Mouse (Mus musculus): ENCODE measurements around the gene Elobl. TPM values are rescaled to one million over a fixed set of nuclear protein-coding genes. Genes with fewer than 3 reads are reported as not detected.

The Elobl gene
- polyA plus RNA-seq (2012; ENCODE audit: insufficient read depth, low replicate concordance): not detected in 2 replicates

DNA sequence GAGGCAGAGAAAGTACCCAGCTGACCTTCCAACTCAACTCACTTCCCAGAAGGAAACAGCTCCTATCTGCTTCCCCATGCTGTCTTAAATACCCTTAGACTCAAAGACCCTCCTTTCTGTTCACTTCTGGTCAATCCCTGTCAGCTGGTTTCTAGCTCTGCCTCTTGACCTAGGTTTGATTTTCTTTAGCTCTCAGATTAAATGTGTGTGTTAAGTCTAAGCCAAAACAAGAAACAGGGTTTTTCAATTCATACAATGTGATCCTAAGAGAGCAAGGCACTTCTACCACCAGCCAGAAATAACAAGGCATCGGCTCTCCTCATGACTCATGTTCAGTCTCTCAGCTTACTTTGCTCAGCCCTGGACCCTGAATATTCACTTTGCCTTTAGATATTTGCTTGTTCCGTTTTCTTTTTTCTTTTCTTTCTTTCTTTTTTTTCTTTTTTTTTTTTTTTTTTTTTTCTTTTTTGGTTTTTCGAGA is at the start of gene Elobl:
Gene Elobl, minus strand, starts transcription at position 51 of the 481 bp plus-strand sequence.
- peaks cover 24% of the 10 kb centered on the region for H3K27me3 ChIP-seq (replicated peaks)
- no peaks in the 10 kb centered on the region for H3K9me3 ChIP-seq
- H3K4me1 ChIP-seq: no peaks in the 10 kb centered on the region
- no peak within 1 kb of the TSS for H3K4me3 ChIP-seq (replicated peaks)
- TF ChIP-seq FLI1 (IDR thresholded peaks at IDR 0.05; ENCODE audit: low read length): no peak
- TF ChIP-seq GATA1 (IDR thresholded peaks at IDR 0.05; ENCODE audit: borderline replicate concordance, low read length): no peak
- H3K36me3 ChIP-seq (replicated peaks; ENCODE audit: low read length): no peaks in the 10 kb centered on the region

DNA sequence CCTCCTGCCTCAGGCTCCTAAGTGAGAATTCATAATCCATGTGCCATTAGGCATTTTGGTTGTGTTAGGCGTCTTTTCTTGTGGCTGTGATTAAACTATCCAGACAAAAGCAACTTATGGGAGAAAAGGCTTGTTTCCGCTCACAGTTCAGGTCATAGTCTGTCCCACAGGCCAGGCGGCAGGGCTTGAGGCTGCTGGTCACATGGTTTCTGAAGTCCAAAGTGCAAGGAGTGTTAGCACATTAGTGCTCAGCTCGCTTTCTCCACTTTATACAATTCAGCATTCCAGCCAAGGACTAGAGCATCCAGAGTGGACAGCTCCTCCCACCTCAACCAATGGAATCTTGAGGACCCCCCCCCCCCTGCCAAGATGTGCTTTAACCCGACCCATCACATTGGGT is 45.5 kb upstream of the Elobl start:
- Histone ChIP-seq H3K9me3 (no peaks in the 10 kb centered on the region), H3K4me1 (peaks cover 17% of the 10 kb centered on the region), H3K27me3 (replicated peaks) (no peaks in the 10 kb centered on the region), H3K4me3 (replicated peaks) (no peak overlapping the region), H3K36me3 (replicated peaks; ENCODE audit: low read length) (peaks cover 99% of the 10 kb centered on the region)
- TF ChIP-seq GATA1 (IDR thresholded peaks at IDR 0.05; ENCODE audit: borderline replicate concordance, low read length) (no peak), FLI1 (IDR thresholded peaks at IDR 0.05; ENCODE audit: low read length) (no peak)

DNA sequence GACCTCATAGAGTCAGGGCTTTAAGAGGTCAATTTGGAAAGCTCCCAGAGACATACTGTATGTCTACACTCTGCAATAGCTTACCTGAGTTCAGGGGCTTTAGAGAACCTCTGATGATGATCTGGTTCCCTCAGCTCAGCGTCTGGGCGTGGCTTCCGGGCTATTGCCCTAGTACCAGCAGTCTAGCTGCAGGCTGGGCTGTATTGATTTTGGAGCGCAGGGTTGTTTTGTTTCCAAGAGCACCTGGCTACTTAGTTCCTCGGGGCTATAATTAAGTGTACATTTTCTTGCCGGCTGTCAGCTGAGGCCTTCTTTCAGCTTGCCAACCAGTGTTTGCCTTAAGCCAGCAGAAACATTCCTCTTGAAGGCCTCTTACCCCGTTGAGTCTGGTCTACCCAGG is 42.8 kb upstream of the Elobl start:
- TF ChIP-seq GATA1 (IDR thresholded peaks at IDR 0.05; ENCODE audit: borderline replicate concordance, low read length) (no peak), FLI1 (IDR thresholded peaks at IDR 0.05; ENCODE audit: low read length) (no peak)
- Histone ChIP-seq H3K36me3 (replicated peaks; ENCODE audit: low read length) (peaks cover 97% of the 10 kb centered on the region), H3K4me1 (peaks cover 13% of the 10 kb centered on the region), H3K4me3 (replicated peaks) (no peak overlapping the region), H3K9me3 (no peaks in the 10 kb centered on the region), H3K27me3 (replicated peaks) (no peaks in the 10 kb centered on the region)

- Histone ChIP-seq H3K4me1 (peaks cover 16% of the 10 kb centered on the region), H3K36me3 (replicated peaks; ENCODE audit: low read length) (peaks cover 96% of the 10 kb centered on the region), H3K27me3 (replicated peaks) (no peaks in the 10 kb centered on the region), H3K4me3 (replicated peaks) (no peak overlapping the region), H3K9me3 (no peaks in the 10 kb centered on the region)
- TF ChIP-seq FLI1 (IDR thresholded peaks at IDR 0.05; ENCODE audit: low read length): no peak
- no peak for TF ChIP-seq GATA1 (IDR thresholded peaks at IDR 0.05; ENCODE audit: borderline replicate concordance, low read length)
These were observed 42.3 kb upstream of the Elobl start for GRCm38 (mm10) chr11:89009066-89009465.

- Histone ChIP-seq H3K9me3 (no peaks in the 10 kb centered on the region), H3K4me3 (replicated peaks) (no peak overlapping the region), H3K4me1 (peaks cover 31% of the 10 kb centered on the region), H3K27me3 (replicated peaks) (no peaks in the 10 kb centered on the region), H3K36me3 (replicated peaks; ENCODE audit: low read length) (peaks cover 96% of the 10 kb centered on the region)
- no peak for TF ChIP-seq GATA1 (IDR thresholded peaks at IDR 0.05; ENCODE audit: borderline replicate concordance, low read length)
These were observed 40.9 kb upstream of the Elobl start for GRCm38 (mm10) chr11:89007582-89007981.

GRCm38 (mm10) chr11:89006404-89006803 is 39.7 kb upstream of the Elobl start:
- peaks cover 92% of the 10 kb centered on the region for H3K36me3 ChIP-seq (replicated peaks; ENCODE audit: low read length)

GRCm38 (mm10) chr11:89005473-89005872 is 38.7 kb upstream of the Elobl start:
- H3K4me1 ChIP-seq: peaks cover 52% of the 10 kb centered on the region
- TF ChIP-seq GATA1 (IDR thresholded peaks at IDR 0.05; ENCODE audit: borderline replicate concordance, low read length) (no peak), FLI1 (IDR thresholded peaks at IDR 0.05; ENCODE audit: low read length) (no peak)
- no peaks in the 10 kb centered on the region for H3K27me3 ChIP-seq (replicated peaks)
- H3K4me3 ChIP-seq (replicated peaks): peak overlapping the region; percentile 30
- H3K9me3 ChIP-seq: no peaks in the 10 kb centered on the region
- H3K36me3 ChIP-seq (replicated peaks; ENCODE audit: low read length): peaks cover 87% of the 10 kb centered on the region

More at GRCm38 (mm10) chr11:89006404-89006803, 39.7 kb upstream of the Elobl start:
- Histone ChIP-seq H3K4me3 (replicated peaks) (no peak overlapping the region), H3K4me1 (peaks cover 43% of the 10 kb centered on the region), H3K9me3 (no peaks in the 10 kb centered on the region), H3K27me3 (replicated peaks) (no peaks in the 10 kb centered on the region)
- no peak for TF ChIP-seq FLI1 (IDR thresholded peaks at IDR 0.05; ENCODE audit: low read length)
- no peak for TF ChIP-seq GATA1 (IDR thresholded peaks at IDR 0.05; ENCODE audit: borderline replicate concordance, low read length)

DNA sequence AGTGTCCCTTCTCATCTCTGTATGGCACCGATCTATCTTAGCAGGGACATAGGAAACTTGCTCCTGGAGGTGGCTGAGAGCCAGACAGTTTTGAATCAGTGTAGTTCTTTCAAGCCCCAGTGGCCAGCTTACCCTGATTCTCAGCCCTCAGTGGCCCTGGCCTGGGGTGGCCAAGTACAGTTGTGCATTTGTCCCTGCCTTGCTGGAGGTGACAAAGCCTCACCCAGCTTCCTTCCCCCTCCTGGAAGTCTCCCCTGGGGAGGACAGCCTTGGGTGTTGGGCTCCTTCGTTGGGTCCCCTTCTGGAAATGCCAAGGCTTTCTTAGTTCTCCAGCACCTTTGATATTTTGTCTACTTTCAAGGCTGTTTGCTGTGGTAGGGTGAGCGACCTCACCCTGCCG is 37.0 kb upstream of the Elobl start:
- no peaks in the 10 kb centered on the region for H3K27me3 ChIP-seq (replicated peaks)
- TF ChIP-seq FLI1 (IDR thresholded peaks at IDR 0.05; ENCODE audit: low read length): no peak
- no peak for TF ChIP-seq GATA1 (IDR thresholded peaks at IDR 0.05; ENCODE audit: borderline replicate concordance, low read length)
- no peaks in the 10 kb centered on the region for H3K9me3 ChIP-seq
- H3K4me1 ChIP-seq: peaks cover 66% of the 10 kb centered on the region
- H3K36me3 ChIP-seq (replicated peaks; ENCODE audit: low read length): peaks cover 69% of the 10 kb centered on the region
- peak overlapping the region; percentile 64 for H3K4me3 ChIP-seq (replicated peaks)

DNA sequence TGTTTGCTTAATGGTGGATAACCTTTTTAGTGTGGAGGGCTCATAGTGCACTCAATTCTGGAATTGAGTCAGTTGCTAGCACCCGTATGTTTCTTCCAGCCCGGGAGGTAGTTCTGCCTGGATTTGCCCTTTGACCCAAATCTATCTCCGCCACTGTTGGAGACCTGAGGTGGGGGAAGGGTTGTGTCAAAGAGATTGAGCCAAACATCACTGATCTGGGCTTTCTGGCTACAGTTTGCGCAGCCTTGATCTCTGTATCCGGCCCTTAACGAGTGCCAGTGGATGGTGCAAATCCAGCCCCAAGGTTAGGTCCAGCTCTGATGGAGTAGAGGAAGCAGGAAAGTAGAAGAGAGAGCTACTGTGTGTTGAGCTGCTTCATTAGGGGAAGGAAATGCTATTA is 36.3 kb upstream of the Elobl start:
- H3K9me3 ChIP-seq: no peaks in the 10 kb centered on the region
- no peaks in the 10 kb centered on the region for H3K27me3 ChIP-seq (replicated peaks)
- TF ChIP-seq GATA1 (IDR thresholded peaks at IDR 0.05; ENCODE audit: borderline replicate concordance, low read length): no peak
- TF ChIP-seq FLI1 (IDR thresholded peaks at IDR 0.05; ENCODE audit: low read length): no peak
- peak overlapping the region; percentile 85 for H3K4me3 ChIP-seq (replicated peaks)
- H3K36me3 ChIP-seq (replicated peaks; ENCODE audit: low read length): peaks cover 63% of the 10 kb centered on the region
- peaks cover 72% of the 10 kb centered on the region for H3K4me1 ChIP-seq

DNA sequence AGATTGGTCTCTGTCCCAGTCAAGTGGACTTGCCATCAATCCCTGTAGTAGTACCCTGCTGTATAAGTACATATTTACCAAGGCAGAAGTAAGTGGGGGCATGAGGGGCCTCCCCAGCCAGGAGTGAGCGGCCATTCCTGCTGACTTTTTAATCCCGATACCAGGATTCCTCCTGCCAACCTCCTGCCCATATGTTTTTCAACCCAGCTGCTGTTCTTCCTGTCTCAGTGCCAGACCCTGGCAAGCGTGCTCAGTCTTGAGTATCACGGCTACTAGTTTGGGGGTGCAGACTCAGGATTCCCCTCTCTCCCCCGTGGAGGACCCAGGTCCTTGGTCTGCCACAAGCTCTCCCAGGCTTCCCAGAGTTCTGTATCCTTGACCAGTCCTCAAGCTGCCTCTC is 35.9 kb upstream of the Elobl start:
- H3K36me3 ChIP-seq (replicated peaks; ENCODE audit: low read length): peaks cover 59% of the 10 kb centered on the region
- H3K4me1 ChIP-seq: peaks cover 77% of the 10 kb centered on the region
- peak overlapping the region; percentile 85 for H3K4me3 ChIP-seq (replicated peaks)
- no peaks in the 10 kb centered on the region for H3K9me3 ChIP-seq
- no peaks in the 10 kb centered on the region for H3K27me3 ChIP-seq (replicated peaks)
- TF ChIP-seq FLI1 (IDR thresholded peaks at IDR 0.05; ENCODE audit: low read length) (no peak), GATA1 (IDR thresholded peaks at IDR 0.05; ENCODE audit: borderline replicate concordance, low read length) (no peak)

DNA sequence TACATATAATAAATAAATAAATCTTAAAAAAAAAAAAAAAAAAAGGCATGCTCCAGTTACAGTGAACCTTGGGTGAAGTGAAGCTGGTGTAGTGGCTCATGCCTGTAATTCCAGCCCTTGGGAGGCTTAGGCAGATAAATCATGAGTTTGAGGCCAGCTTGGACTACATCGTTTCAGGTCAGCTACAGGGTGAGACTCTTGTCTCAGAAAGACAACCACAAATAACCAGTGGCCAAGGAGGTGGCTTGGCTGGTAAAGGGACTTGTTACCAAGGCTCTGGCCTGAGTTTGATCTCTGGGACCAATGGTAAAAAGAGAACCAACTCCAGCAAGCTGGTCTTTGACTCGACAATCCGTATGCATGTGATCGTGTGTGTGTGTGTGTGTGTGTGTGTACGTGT is 35.3 kb upstream of the Elobl start:
- H3K27me3 ChIP-seq (replicated peaks): no peaks in the 10 kb centered on the region
- H3K4me1 ChIP-seq: peaks cover 78% of the 10 kb centered on the region
- peak overlapping the region; percentile 85 for H3K4me3 ChIP-seq (replicated peaks)
- peaks cover 54% of the 10 kb centered on the region for H3K36me3 ChIP-seq (replicated peaks; ENCODE audit: low read length)
- no peaks in the 10 kb centered on the region for H3K9me3 ChIP-seq
- TF ChIP-seq GATA1 (IDR thresholded peaks at IDR 0.05; ENCODE audit: borderline replicate concordance, low read length): no peak
- no peak for TF ChIP-seq FLI1 (IDR thresholded peaks at IDR 0.05; ENCODE audit: low read length)

Measured in megakaryocyte, embryonic 14.5 days (primary cell).